Mouse (Mus musculus) brain, adult 2 months (tissue): Measurements from ENCODE around the gene Rbak.
"Not testable (repeated sequence)": the region's sequence is repeated elsewhere in the genome, so short reads cannot be mapped to it uniquely, and the experiment has no call there.

ENCODE experiments used
- DNase-seq: peaks from one replicate; pipeline ENCODE4 v3.0.0; 2011; ENCODE audit warnings: low read depth, low spot score

The Rbak gene

GRCm38 (mm10) chr5:143135042-143135441, 45.5 kb downstream of the Rbak start:
- DNase-seq: peak; percentile 43

DNA sequence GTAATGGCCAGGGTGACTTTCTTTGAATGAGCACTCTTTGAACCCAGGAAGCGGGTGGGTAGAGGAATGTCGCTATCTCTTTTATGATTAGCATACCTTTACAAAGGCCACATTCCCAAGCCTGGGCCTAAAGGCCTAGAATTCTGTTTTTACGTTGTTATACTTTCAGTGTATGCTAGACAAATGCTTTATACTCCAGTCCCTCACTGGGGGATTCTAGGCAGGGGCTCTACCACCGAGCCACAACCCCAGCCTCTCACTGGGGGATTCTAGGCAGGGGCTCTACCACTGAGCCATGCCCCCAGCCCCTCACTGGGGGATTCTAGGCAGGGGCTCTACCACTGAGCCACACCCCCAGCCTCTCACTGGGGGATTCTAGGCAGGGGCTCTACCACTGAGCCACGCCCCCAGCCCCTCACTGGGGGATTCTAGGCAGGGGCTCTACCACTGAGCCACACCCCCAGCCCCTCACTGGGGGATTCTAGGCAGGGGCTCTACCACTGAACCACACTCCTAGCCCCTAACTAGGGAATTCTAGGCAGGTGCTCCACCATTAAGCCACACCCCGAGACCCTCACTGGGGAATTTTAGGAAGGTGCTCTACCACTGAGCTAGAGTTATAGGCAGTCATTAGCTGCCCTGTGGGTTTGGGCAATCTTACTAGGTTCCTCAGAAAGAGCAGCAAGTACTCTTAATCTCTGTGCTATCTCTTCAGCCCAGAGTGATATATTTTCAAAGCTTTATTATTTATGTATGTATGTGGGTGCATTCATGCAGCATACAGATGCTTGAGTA, 46.2 kb downstream of the Rbak start:
- DNase-seq: not testable (repeated sequence)

DNA sequence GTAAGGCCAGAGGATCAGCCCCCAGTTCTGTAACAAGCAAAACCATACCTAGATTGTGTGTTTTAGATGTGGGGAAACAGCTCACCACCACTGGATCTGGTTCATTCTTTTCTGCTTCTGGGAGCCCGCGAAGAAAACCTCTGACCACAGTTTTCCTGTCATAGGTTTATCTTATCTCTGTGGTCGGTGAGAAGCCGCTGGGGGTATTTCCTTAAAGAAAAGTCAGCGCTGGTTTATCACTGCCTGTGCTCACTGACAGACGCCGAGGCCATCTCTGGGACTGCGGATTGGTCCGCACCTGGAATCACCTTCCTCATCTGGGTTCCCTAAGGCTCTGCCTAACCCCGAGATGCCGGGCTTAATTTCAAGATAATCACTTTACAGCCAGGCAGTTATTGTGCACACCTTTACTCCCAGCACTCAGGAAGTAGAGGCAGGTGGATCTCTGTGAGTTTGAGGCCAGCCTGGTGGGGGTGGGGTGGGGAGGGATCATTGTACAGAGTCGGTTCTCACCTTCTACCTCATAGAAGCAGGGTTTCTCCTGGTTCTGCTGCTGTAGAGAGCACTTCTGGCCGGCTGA, 47.5 kb downstream of the Rbak start:
- no peak for DNase-seq

- DNase-seq: no peak
Observed at GRCm38 (mm10) chr5:143130342-143130741, 50.2 kb downstream of the Rbak start.

DNA sequence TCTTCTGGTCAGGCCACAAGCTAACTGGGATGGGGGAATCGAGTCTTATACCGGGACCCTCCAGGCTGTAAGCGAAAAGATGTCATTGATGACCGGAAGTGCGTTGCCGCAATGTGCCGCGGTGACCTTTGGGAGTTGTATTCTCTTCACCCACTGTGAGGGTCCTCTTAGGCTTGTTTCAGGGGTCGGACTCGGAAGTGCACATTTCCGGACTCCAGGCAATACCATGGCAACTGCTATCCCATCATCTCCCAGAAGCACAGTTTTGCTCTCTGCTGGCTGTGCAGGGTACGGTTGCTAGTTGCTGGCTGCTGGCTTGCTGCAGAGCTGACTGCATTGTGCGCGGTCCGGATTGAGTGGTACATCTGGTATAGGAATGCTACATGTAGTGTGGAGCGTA, 51.5 kb downstream of the Rbak start:
- no peak for DNase-seq

DNA sequence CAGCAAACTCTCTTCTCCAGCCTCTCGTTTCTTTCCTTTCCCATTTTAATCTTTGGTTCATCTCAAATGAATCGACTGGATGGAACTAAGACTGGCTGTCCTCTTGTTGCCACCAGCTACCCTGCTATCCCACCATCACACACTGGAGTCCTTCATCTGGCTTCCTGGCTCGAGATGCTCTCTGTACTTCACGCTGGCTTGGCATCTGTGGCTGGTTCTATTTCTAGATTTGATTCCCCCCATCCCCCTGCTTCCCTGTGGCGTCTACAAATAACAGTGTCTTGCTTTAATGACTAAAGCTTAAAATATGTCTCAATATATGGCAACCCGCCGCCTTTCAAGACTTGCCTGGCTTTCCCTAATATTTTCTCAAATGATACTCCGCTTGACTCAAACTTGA, 52.7 kb downstream of the Rbak start:
- peak; percentile 90 for DNase-seq

DNA sequence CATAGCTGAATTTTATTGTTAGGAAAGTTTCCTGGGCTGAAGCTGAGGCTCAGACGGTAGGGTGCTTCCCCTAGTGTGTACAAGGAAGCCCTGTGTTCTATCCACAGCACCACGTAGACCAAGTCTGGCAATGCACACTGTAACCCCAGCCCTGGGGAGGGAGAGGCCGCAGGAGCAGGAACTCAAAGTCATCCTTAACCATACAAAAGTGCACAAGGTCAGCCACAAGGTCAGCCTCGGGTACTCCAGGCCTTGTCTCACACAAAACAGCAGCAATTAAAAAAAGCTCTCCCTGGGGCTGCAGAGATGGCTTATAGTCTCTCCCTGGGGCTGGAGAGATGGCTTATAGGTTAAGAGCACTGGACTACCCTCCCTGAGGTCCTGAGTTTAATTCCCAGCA, 53.7 kb downstream of the Rbak start:
- no peak for DNase-seq

- no peak for DNase-seq
Observed at GRCm38 (mm10) chr5:143126089-143126488, 54.5 kb downstream of the Rbak start.

DNA sequence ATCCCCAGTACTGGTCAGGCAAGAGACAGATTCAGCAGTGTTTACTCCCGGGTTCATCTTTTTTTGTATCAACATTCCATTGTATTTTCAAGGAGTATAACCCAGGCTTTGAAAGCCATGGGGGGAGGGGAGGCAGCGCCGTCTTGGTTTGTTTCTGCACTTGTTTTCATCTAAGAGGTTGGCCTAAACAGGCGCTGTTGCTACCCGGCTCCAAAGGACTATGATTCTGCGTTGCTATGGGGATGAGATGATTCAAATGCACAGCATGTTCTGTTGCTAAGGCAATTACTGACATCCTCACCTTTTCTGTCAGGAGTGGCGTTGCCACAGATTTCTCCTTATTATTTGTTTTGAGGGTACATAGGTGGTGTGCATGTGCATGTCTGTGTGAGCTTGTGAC, 55.0 kb downstream of the Rbak start:
- peak; percentile 88 for DNase-seq

DNA sequence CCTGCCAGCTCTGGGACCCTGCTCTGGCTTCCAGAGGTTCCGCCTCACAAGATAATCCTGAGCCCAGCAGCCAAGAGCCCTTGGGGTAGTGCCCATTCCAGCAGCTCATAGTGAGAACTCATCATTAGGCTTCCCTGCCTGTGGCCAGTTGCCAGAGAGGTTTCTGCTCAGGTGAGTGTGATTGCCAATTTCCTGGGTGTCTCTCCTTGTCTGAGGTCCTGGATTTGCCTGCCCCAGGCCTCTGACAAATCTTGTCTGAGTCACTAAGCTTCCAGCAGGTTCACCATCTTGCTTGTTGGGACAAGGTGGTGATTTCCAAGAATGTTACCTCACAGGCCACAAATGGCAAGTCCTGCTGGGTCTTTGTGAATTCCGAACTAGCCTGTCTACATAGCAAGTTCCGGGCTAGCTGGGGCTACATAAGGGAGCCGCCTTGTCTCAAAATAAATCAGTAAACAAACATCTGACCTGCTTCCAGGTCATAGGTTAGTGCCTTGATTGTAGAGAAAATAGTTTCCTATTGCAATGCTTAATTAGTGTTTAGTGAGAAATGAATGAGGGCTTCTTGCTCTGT, 55.7 kb downstream of the Rbak start:
- no peak for DNase-seq

- DNase-seq: no peak
Observed at GRCm38 (mm10) chr5:143122673-143123072, 57.9 kb downstream of the Rbak start.
